Mouse (Mus musculus) inflammation-experienced regulatory T-cells, adult 6 months (primary cell): ENCODE measurements around the gene Ilk. TPM values are rescaled to one million over a fixed set of nuclear protein-coding genes. Genes with fewer than 3 reads are reported as not detected.
"Not testable (repeated sequence)": the region's sequence is repeated elsewhere in the genome, so short reads cannot be mapped to it uniquely, and the experiment has no call there.

Experiments
- ATAC-seq: one replicate; pipeline ENCODE4 v1.8.0; 2017
- polyA plus RNA-seq, 3 experiments: library from polyadenylated mRNA; unstranded; fragments of 100-300 nt; shearing (Covaris generic); gene quantifications; one replicate each; pipeline ENCODE4 v1.2.1; 2017

The Ilk gene
- polyA plus RNA-seq = 100 to 1,000 TPM; 152 to 175 (median 153) TPM

DNA sequence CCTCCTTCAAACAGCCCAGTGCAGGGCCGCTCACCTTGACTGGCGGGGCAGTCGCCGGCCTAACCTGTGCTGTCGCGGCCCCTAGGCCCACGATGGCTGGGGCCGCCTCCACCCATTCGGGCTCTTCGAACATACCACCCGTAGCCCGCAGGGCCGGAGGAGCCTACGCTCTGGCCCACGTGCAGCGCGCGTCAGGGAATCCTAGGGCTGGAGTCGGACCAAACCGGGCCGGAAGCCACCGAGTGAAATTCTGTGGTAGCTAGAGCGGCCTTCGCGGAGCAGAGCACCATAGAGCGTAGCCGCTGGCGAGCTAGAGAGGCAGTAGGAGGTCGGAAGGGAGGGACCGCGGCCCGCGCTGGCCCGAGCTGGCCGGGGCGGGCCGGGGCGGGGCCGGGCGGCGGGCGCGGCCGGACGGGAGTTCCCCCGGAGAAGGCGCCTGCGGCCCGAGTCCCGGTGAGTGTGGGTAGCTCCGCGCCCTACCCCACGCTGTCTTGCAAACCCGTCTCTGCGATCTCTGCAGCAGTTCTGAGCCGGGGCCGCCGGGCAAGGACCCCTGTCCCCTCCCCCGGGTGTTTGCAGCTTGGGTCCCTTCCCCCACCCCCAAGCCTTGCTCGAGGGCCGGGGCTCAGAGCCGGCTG lies at the start of gene Ilk:
TSS of gene Ilk (plus strand) at position 329 of the 638 bp plus-strand sequence.
- ATAC-seq = peak; percentile 83

DNA sequence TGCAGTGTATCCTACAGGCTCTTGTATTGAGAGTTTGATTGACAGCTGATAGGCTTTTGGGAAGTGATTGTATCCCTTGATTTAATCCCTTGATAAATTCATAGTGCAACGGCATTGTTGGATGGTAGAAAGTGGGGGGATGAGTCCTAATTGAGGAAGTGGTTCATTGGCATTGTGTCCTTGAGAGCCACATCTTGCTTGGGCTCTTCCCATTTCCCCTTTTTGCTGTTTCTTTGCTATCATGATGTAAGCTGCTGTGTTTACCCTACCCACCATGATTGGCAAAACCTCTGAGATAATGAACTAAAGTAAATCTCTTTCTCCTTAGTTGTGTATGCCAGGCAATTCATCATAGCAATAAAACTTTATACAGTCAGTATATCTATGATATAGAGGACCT lies 45.5 kb upstream of the Ilk start:
- no peak for ATAC-seq

DNA sequence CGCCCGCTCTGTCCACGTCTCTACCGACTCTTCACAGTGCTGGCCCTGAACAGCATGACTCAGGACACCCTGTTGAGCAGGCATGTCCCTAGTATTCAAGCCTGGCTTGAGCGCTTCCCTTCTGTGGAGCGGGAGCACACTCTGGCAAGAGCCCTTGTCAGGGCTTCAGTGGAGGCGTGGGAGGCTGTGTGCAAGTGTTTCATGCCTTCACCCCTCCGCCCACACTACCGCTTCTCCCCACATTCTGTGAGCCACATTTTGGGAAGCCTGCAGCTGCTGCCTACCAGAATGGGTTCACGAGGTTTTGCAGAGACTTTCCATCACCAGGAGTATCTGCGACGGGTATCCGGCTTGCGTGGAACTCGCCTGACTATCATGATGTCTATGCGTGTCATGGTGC lies 33.2 kb upstream of the Ilk start:
- no peak for ATAC-seq

DNA sequence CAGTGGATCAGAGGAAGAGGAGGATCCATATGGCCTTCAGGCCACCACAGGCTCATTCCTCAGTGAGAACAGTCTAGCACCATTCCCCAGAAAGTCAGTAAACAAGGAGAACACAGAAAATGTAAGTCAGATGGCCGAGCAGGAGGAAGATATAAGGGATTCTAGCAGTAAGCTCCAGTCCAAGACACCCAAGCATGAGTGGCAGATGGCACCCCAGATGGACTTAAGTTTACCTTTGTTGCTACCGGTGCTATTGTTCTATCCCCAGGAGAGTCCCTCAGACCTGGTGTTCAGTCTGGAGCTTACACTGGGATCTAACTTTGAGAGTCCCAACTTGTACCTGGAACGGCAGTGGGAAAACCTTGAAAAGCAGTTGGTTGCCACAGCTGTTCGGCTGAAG lies 32.6 kb upstream of the Ilk start:
- no peak for ATAC-seq

DNA sequence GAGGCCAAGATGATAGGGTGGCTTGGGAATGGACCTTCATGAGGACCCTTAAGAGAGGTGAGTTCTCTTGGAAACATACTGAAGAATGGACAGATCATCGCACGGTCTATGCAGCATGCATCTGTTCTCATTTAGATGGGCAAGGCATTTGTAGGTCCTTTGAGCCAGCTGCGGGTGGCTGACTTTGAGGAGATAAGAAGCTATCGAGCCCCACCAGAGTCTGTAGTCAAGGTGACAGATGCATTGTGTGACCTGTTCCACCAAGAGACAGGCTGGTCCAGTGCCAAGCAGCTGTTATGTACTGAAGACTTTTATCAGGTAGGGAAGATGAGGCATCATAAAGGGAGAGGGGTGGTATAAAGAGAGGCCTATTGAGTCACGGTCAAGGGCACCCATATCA lies 27.7 kb upstream of the Ilk start:
- ATAC-seq = no peak

DNA sequence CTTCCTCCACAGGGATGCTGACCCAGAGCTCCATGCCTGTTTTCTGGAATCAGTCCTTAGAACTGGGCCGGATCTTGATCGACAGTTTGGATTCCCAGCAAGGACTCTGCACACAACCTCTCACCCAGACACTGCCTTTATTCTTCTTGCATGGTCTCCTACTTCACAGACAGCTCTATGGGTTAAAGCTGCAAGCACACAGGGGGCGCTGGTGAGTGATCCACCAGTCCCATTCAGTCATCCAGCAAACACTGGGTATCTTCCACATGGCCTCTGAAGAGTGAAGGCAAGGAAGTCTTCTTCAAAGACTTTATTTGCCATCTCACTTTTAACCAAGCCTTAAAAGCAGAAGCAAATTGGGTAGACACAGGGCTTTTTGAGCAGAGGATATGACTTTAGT lies 21.0 kb upstream of the Ilk start:
- no peak for ATAC-seq

DNA sequence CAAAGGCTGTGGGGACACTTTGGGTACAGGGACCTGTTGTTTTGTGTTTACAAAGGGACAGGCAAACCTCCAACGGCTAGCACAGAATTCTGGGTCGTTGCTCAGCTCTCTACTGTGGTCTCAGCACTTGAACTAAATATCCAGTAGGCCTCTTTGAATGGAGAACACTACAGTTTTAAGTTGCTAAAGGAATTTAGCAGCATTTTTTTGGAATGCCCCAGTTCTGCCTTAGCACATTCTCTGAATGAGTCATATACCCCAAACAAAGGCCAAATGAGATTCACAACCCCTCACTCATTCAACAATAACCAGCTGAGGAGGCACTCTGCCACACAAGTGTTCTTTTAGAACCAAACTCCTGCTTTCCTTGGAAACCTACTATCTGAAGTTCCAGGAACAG lies 14.5 kb upstream of the Ilk start:
- ATAC-seq = no peak

DNA sequence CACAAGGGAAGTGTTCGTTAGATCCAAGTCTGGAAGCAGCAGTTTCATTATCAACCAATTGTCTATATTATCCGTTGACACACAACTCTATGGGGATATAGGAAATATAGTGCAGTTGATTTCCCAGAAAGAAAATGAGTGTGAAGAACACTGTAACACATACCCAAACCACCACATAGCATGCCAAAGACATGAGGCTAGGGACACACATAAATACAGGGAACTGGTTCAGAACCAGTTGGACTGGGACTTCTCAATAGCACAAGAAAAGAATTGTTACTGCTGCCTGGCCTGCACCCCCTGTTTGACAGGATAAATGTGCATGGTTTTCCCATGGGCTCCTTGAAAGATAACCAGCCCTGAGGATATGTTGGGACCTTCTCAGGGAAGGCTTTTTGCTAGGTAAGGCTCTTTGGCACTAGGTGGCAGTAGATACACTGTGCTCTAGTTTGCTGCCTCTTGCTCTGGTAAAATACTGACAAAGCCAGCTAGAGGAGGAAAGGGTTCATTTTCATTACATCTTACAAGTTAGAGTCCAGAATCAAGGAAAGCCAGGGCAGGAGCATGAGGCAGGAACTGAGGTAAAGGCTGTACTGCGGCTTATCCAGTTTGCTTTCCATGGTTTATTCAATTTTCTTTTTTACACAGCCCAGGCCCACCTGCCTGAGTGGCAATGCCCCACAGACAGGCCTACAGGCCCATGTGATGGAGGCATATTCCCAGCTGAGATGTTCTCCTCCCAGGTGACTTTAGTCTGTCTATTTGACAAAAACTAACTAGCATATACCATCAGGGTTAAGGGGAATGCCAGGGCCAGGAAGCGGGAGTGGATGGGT lies 10.0 kb upstream of the Ilk start:
- peak; percentile 98 for ATAC-seq

DNA sequence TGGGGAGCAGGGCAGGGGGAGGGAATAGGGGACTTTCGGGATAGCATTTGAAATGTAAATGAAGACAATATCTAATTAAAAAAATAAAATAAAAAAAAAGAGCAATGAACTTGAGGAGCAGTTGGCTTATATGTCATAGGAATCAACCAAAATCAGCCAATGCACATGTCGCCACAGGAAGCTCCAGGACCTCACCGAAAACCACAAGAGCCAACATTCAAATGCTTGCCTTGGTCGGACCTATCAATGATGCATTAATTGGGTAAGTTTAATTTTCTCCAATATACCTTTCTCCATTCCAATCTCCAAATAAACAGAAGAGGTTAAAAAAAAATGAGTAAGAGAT lies 9.4 kb upstream of the Ilk start:
- ATAC-seq = no peak

DNA sequence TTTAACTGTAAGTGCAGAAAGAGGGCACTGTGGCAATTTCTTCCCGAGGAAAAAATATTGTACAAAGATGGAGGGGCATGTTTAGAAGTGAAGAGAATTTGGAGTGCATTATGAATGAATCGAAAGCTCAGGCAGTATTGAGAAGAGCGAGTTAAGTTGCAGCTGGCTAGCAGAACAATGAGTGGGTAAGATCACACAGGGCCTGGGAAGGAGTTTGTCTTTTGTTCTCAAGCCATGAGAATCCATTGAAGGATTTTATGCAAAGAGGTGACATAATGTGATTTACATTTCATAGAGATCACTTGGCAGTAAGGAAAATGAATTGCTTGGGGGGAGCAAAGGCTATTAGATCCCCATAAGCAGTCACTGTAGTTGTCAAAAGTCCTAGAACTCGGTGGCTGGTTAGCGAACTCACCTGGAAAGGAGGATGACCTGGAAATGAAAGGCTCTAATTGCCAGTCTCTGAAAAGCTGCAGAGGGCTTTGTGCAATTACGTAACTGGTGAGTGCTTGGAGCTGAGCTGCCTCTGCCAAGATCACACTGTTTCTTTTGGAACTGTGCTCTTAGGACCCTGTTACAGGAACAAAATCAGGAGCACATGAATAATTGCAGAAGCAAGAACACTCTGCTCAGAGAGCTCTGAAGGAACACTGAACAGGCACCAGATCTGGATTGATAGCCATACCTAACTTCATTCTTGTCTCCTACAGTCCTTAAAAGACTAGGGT lies 7.5 kb upstream of the Ilk start:
- ATAC-seq = no peak

DNA sequence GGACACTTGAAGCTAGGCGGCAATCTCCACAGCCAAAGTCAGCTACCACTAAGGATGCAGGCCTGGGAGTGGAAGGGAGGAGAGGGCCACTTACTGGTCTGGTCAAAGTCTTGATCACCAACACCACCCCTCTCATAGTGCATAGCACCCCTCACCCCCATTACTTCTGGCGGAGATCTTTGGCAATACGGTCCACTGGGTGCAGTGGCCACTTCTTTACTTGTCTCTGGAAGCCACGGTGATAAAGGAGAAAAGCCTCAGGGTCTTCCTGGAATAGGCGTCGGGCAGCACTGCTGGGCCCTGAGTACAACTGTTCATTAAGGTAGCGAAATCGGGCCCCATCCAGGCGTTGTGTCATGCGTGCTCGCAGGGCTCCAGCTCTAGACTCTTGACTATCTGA lies 2.6 kb upstream of the Ilk start:
- ATAC-seq = no peak

DNA sequence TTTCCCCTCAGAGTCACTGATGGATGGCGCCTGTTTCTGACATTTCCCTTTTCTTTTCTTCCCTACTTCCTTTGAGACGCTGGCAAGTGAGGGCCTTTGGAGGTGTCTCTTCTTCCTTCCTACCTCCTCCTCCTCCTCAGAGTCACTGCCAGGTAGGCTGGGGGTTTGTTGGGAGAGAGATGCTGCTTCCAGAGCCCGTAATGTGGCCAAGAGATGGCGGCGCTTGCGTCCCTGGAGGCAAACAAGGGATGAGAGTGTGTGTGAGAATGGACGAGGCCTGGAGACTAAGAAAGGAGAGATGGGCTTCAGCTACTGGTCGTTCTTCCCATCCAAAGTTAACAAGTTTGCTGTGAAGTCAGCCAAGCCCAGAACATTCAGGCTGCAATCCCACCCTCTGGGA lies 1.6 kb upstream of the Ilk start:
- no peak for ATAC-seq

DNA sequence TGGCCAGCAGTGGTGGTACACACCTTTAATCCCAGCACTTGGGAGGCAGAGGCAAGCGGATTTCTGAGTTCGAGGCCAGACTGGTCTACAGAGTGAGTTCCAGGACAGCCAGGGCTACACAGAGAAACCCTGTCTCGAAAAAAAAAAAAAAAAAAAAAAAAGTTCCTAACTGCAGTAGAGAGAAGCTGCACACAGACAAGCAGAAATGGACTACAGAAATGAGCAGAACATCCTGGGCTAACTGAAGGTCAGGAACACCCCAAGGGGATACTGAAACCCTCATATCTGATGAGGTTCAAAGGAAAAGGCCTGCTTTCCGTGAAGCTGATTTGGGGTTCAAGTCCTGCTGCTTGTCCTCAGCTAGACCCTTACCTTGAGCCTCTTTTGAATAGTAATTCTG lies 928 bp upstream of the Ilk start:
- ATAC-seq = not testable (repeated sequence)

DNA sequence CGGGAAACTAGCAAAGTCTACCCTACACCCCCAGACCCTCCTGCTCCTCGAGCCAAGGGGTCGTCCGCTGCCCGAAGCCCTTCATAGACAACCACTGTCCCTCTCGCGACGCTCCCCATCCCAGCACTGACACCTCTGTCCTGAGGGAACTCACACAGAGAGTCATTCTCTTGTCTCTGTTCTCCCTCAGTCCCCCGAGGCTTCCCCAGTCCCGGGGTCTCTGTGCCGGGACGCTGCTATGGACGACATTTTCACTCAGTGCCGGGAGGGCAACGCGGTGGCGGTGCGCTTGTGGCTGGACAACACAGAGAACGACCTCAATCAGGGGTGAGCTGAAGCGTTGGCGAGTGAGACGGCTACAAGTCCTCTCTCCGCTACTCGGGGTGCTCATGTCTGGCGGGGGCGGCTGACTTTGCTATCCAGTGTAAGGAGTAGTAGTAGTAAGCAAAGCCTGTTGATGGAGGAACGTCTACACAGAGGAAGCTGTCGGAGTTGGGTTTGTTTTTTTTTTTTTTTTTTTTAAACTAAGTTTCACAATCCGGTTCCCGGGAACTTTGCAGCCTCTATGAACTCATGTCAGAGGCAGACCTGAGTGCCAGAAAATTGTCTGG lies 624 bp downstream of the Ilk start, which contains the start of gene Rrp8:
TSS of gene Rrp8 (minus strand) at position 475 of the 611 bp plus-strand sequence.
- ATAC-seq = peak; percentile 41

DNA sequence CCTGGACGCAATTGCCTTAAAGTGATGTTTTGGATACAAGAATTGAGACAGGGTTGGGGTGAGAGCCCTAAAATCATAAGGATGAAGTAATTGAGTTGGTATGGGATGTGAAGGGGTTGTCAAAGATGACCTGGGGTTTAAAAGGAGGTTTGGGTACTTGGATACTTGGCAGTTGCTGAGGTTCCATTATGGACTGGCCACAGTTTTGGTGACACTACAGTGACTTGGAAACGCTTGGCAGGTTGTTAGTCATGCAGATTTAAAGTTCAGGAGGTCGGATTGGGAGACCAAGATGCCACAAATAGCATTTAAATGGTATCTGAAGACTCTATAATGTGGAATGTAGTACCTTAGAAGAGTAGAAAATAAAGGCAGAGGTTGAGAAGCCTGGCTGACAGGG lies 1.3 kb downstream of the Ilk start:
- no peak for ATAC-seq

DNA sequence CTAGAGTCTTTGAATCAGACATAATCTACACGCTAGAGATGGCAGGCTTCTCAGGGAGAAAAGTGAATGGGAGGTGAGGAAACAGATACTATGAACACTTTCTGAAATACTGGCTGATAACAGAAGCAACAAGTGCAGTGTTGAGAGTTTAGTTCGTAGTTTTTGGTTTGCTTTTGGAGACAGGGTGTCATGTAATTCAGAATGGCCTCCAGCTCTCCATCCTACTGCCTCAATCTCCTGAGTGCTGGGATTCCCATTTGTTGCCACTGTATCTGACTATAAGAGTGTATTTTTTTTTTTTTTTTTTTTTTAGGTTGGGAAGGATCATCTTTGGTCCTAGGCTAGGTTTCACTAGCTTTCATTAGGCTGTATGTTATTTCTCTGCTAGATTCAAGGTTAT lies 1.9 kb downstream of the Ilk start:
- no peak for ATAC-seq

DNA sequence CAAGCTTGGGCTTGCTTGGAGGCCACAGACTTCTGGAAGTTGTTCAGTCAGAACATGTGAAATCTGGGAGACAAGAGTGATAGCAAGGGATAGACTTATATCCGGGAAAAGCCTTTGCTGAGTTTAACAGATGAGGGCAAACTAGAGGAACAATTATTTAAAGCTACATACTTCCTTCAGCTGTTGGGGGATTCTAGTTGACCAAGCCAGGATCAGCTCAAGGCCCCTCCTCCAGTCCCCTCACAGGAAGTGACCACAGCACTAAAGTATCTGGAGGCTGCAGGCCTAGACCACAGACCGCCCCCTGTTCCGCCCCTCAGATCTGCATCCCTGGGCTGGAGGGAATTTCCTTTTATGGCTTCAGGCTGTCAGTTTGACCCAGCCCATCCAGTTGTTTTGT lies 2.6 kb downstream of the Ilk start:
- no peak for ATAC-seq

DNA sequence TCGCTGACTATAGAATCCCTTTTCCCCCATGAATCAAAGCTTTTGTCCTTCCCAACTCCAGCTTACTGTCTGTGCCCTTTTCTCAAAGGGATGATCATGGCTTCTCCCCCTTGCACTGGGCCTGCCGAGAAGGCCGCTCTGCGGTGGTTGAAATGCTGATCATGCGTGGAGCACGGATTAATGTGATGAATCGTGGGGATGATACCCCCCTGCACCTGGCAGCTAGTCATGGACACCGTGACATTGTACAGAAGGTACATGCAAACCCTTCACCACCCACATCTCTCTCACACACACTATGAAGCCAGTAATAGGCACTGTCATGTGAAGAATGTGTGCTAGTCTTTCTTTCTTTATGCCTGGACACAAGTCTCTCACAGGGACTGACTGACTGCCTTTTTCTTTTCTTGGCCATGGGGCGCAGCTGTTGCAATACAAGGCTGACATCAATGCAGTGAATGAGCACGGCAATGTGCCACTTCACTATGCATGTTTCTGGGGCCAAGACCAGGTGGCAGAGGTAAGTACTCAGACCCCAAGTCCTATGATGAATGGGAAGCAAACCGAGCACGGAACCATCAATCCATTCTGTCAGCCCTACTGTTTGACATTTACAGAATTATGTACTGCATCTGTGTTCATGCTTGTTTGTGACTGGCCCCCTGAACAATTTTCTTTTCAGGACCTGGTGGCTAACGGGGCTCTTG lies 3.9 kb downstream of the Ilk start:
- ATAC-seq = no peak

DNA sequence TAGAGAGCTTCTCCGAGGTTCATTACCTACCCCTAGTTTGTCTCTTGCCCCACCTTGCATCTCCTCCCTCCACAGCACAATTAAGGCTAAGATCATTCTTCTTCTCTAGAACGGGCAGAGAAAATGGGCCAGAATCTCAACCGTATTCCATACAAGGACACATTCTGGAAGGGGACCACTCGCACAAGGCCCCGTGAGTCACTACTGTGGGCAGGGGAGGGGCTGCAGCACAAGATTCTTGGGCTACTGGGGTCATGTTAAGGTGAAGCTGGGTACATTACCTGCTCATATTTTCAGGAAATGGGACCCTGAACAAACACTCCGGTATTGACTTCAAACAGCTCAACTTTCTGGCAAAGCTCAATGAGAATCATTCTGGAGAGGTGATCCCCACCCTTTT lies 4.5 kb downstream of the Ilk start:
- ATAC-seq = no peak

DNA sequence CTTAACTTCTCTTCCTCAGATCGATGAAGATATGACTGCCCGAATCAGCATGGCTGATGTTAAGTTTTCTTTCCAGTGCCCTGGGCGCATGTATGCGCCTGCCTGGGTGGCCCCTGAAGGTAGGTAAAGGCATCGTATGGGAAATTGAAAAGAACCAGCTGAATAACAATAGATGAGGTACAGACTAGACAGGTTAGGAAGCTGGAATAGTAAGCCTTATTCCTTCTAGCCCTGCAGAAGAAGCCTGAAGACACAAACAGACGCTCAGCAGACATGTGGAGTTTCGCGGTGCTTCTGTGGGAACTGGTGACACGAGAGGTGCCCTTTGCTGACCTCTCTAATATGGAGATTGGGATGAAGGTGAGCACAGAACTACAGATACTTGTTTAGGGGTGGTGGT lies 5.6 kb downstream of the Ilk start:
- ATAC-seq = no peak

DNA sequence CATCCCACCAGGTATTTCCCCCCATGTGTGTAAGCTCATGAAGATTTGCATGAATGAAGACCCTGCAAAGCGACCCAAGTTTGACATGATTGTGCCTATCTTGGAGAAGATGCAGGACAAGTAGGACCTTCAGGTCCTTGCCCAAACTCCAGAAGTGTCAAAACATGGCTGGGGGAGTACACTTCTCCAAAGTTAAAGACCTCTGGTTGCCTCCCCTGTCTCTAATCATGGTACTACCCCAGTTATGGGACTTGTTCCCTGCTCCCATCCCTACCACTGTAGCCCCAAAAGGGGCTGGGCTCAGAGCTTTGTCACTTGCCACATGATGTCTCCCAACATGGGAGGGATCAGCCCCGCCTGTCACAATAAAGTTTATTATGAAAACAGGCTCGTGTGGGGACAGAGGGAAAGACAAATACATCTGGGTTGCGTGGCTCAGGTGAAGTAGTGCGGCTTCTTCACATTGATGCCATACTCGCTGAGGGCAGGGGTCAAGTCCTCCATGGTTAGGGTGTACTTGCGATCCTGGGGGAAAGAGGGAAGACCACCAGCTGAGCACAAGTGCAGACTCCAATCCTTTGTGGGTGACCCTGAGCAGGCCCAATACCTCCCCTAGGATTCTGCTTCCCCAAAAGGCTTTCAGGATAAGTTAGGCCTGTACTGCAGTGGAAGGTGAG lies 6.3 kb downstream of the Ilk start:
- ATAC-seq = not testable (repeated sequence)
